In the genomic region with DNA sequence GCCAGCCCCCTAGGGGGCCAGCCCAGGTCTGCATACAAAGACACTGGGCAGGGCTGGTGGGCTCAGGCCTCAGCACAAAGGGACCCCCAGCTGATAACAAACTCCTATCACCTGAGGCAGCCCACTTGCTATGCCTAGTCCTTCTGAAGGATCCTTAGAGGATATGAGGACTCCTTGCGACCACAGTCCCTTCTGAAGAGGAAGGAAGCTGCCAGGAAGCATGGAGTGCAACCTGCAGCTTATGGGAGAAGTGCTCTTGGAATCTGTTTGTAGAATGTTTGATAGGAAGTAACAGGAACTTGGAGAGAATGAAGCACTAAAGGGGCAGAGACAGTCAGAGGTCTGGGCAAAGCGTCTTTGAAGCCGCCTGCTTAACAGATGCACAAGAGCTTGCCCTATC, we compare ENCODE assay signal across 28 mouse cellular contexts. TPM values are rescaled to one million over a fixed set of nuclear protein-coding genes. Genes with fewer than 3 reads are reported as not detected.
DNase-seq lines count a peak whose midpoint lies in the region; ATAC-seq and TF ChIP-seq lines count a peak whose summit lies in the region.
"Had no signal": no experiment of that assay in that cellular context is flagged by ENCODE, and none has a peak within 500 bp of the region (broad histone marks: within the 10 kb centered on the region; RNA-seq: fewer than 3 reads in every experiment).

No protein-coding gene starts in this region.

- H3K27ac ChIP-seq in lung, embryonic 14.5 days (ENCODE audit: low read depth), result peak overlapping the region; percentile 44
- H3K27ac ChIP-seq in lung, postnatal 0 days (ENCODE audit: low read length), result peak overlapping the region; percentile 43; the same call in 1 of the 2 replicates
- H3K27ac ChIP-seq: embryonic facial prominence, embryonic 12.5 days; embryonic facial prominence, embryonic 15.5 days; gastrocnemius, adult 2 months; heart, embryonic 15.5 days; hindbrain, embryonic 10.5 days; hindbrain, embryonic 13.5 days had no signal

- H3K4me1 ChIP-seq in lung, embryonic 14.5 days (ENCODE audit: insufficient read depth), result no peaks in the 10 kb centered on the region
- no peaks in the 10 kb centered on the region for H3K4me1 ChIP-seq in lung, postnatal 0 days (ENCODE audit: insufficient read depth, low read depth, low read length)
- H3K4me1 ChIP-seq in lung, adult 2 months (ENCODE audit: control insufficient read depth, insufficient read depth, low read length), result no peaks in the 10 kb centered on the region
- H3K4me1 ChIP-seq: embryonic facial prominence, embryonic 12.5 days; embryonic facial prominence, embryonic 15.5 days; heart, embryonic 15.5 days had no signal

- H3K4me2 ChIP-seq in lung, embryonic 14.5 days, result no peak overlapping the region
- H3K4me2 ChIP-seq in lung, postnatal 0 days (replicated peaks; ENCODE audit: low read depth, low read length), result no peak overlapping the region
- H3K4me2 ChIP-seq: embryonic facial prominence, embryonic 12.5 days; embryonic facial prominence, embryonic 15.5 days; heart, embryonic 12.5 days; heart, embryonic 15.5 days; hindbrain, embryonic 13.5 days had no signal

- no peak for DNase-seq in lung, embryonic 14.5 days
- DNase-seq in lung, postnatal 4 days, result no peak
- peak; percentile 71 for DNase-seq in lung, postnatal 0 days (ENCODE audit: low spot score)
- no peak for DNase-seq in lung, adult 2 months
- peak; percentile 35 for DNase-seq in lung, postnatal 36 days
- DNase-seq in thymus, postnatal 14 days, result no peak
- DNase-seq: adrenal gland, adult 2 months; adrenal gland, postnatal 14 days; cerebellum, adult 11 months; cerebellum, adult 2 months; cerebellum, adult 9-11 months; cerebellum, postnatal 25 days; forebrain, postnatal 0 days; gastrocnemius, adult 2 months; gastrocnemius, postnatal 14 days; heart, adult 11 months; heart, postnatal 10 days; heart, postnatal 36 days had no signal

- TF ChIP-seq POLR2A in lung, adult 2 months (IDR thresholded peaks at IDR 0.05; ENCODE audit: borderline replicate concordance, extremely low read depth, low read depth, low read length), result no peak

- H3K4me3 ChIP-seq in lung, embryonic 14.5 days (ENCODE audit: low read depth, low read length), result no peak overlapping the region
- H3K4me3 ChIP-seq in lung, postnatal 0 days (ENCODE audit: low read depth, low read length), result no peak overlapping the region
- no peak overlapping the region for H3K4me3 ChIP-seq in lung, adult 2 months (replicated peaks; ENCODE audit: extremely low read depth, low read depth, low read length)
- H3K4me3 ChIP-seq: embryonic facial prominence, embryonic 12.5 days; embryonic facial prominence, embryonic 15.5 days; gastrocnemius, adult 2 months; heart, embryonic 12.5 days; heart, embryonic 15.5 days; hindbrain, embryonic 10.5 days; hindbrain, embryonic 13.5 days had no signal

- no peak for ATAC-seq in lung, embryonic 14.5 days (ENCODE audit: insufficient read depth)
- peak; percentile 69 for ATAC-seq in lung, postnatal 0 days
- ATAC-seq: CD4-positive, CD25-positive, alpha-beta regulatory T cell, adult 4 months; forebrain, embryonic 14.5 days; forebrain, postnatal 0 days had no signal

- no peak for TF ChIP-seq CTCF in lung, embryonic 14.5 days (IDR thresholded peaks at IDR 0.05; ENCODE audit: low read depth)
- TF ChIP-seq CTCF in lung, postnatal 0 days (IDR thresholded peaks at IDR 0.05), result peak; percentile 23; the same call in 1 of the 2 replicates
- TF ChIP-seq CTCF in lung, adult 2 months (IDR thresholded peaks at IDR 0.05; ENCODE audit: insufficient read depth, low read length), result no peak

- WGBS in lung, embryonic 14.5 days, result 34% methylated on average over 3 of the region's 3 CpGs
- WGBS in lung, postnatal 0 days, result 24% methylated on average over 3 of the region's 3 CpGs
- WGBS in lung, adult 2 months, result 34% methylated on average over 3 of the region's 3 CpGs

- TF ChIP-seq EP300 in lung, postnatal 0 days (IDR thresholded peaks at IDR 0.05), result no peak; the same call in 1 of the 2 replicates

- H3K36me3 ChIP-seq in lung, embryonic 14.5 days (ENCODE audit: insufficient read depth), result no peaks in the 10 kb centered on the region
- H3K36me3 ChIP-seq in lung, postnatal 0 days (ENCODE audit: insufficient read depth, low read length), result no peaks in the 10 kb centered on the region
- H3K36me3 ChIP-seq: embryonic facial prominence, embryonic 12.5 days; embryonic facial prominence, embryonic 15.5 days; heart, embryonic 12.5 days; heart, embryonic 15.5 days; hindbrain, embryonic 10.5 days; hindbrain, embryonic 13.5 days had no signal

- no peak overlapping the region for H3K9ac ChIP-seq in lung, embryonic 14.5 days
- no peak overlapping the region for H3K9ac ChIP-seq in lung, postnatal 0 days (replicated peaks; ENCODE audit: low read depth)
- H3K9ac ChIP-seq: embryonic facial prominence, embryonic 12.5 days; embryonic facial prominence, embryonic 15.5 days; forebrain, postnatal 0 days; heart, embryonic 12.5 days; heart, embryonic 15.5 days; hindbrain, embryonic 13.5 days had no signal

- H3K9me3 ChIP-seq in lung, embryonic 14.5 days (ENCODE audit: low read depth, low read length), result no peaks in the 10 kb centered on the region
- H3K9me3 ChIP-seq in lung, postnatal 0 days (ENCODE audit: low read length), result no peaks in the 10 kb centered on the region
- H3K9me3 ChIP-seq: embryonic facial prominence, embryonic 12.5 days; embryonic facial prominence, embryonic 15.5 days; heart, embryonic 12.5 days; heart, embryonic 15.5 days; hindbrain, embryonic 10.5 days; hindbrain, embryonic 13.5 days had no signal

- H3K27me3 ChIP-seq in lung, embryonic 14.5 days (ENCODE audit: insufficient read depth, low read length), result no peaks in the 10 kb centered on the region
- no peaks in the 10 kb centered on the region for H3K27me3 ChIP-seq in lung, postnatal 0 days (replicated peaks; ENCODE audit: insufficient read depth, low read length)
- H3K27me3 ChIP-seq: embryonic facial prominence, embryonic 12.5 days; embryonic facial prominence, embryonic 15.5 days; heart, embryonic 12.5 days; heart, embryonic 15.5 days had no signal

RNA-seq across cellular contexts. Expression of gene Hnf1b, which starts 19.8 kb away (rescaled TPM):
- polyA plus RNA-seq in lung, embryonic 14.5 days (2014; fragmentation: Nextera tagmentation; extraction: Ambion mirVana), result 10.9 and 11.4 TPM in 2 replicates
- polyA plus RNA-seq in lung, postnatal 0 days (2015; fragmentation: Nextera tagmentation; extraction: Ambion mirVana), result 9.0 and 11.4 TPM in 2 replicates
- polyA plus RNA-seq in lung, adult 2 months (2012; rRNA removed), result 15.2 and 16.3 TPM in 2 replicates
- polyA plus RNA-seq: C2C12; CD4-positive, CD25-positive, alpha-beta regulatory T cell, adult 4 months; embryonic facial prominence, embryonic 12.5 days; embryonic facial prominence, embryonic 15.5 days; forebrain, embryonic 11.5 days; hindbrain, embryonic 10.5 days had no signal

Comparison
In these comparisons a context has a peak if more than half of its experiments do, and no peak if none do; other contexts are left out.
1. DNase-seq: peak in lung, postnatal 0 days (single experiment) and lung, postnatal 36 days (single experiment); none in lung, embryonic 14.5 days (single experiment), lung, postnatal 4 days (0 of 2), lung, adult 2 months (single experiment) and thymus, postnatal 14 days (single experiment).